Mouse (Mus musculus): Measurements from ENCODE around the gene Gm11554. TPM values are rescaled to one million over a fixed set of nuclear protein-coding genes. Genes with fewer than 3 reads are reported as not detected.

Gm11554 gene
- not detected in 2 replicates for polyA plus RNA-seq (2012; rRNA removed)

GRCm38 (mm10) chr11:99804346-99804745 is at the start of gene Gm11554:
Gene Gm11554 (minus strand): TSS chr11:99804446.

GRCm38 (mm10) chr11:99851508-99851907 is 47.3 kb upstream of the Gm11554 start, which contains the start of gene Krtap4-16:
Gene Krtap4-16 (minus strand): TSS chr11:99851608.

GRCm38 (mm10) chr11:99837966-99838365 is 33.7 kb upstream of the Gm11554 start, which contains the start of gene 2300003K06Rik:
Gene 2300003K06Rik (minus strand): TSS chr11:99838066.

GRCm38 (mm10) chr11:99815566-99815965 is 11.3 kb upstream of the Gm11554 start, which contains the start of gene Gm11564:
Gene Gm11564 (minus strand): TSS chr11:99815666.

GRCm38 (mm10) chr11:99809792-99810191 is 5.5 kb upstream of the Gm11554 start, which contains the start of gene Krtap4-13:
Gene Krtap4-13 (minus strand): TSS chr11:99809892.

GRCm38 (mm10) chr11:99798832-99799231 is 5.4 kb downstream of the Gm11554 start, which contains the start of gene Gm11569:
Gene Gm11569 (minus strand): TSS chr11:99798932.

GRCm38 (mm10) chr11:99793367-99793766 is 10.9 kb downstream of the Gm11554 start, which contains the start of gene Gm11596:
Gene Gm11596 (minus strand): TSS chr11:99793467.

GRCm38 (mm10) chr11:99784900-99785299 is 19.3 kb downstream of the Gm11554 start, which contains the start of gene Krtap4-9:
Gene Krtap4-9 (plus strand): TSS chr11:99785200.

GRCm38 (mm10) chr11:99780604-99781003 is 23.6 kb downstream of the Gm11554 start, which contains the start of gene Krtap4-8:
Gene Krtap4-8 (minus strand): TSS chr11:99780704.

GRCm38 (mm10) chr11:99772813-99773212 is 31.4 kb downstream of the Gm11554 start, which contains the start of gene Gm11595:
Gene Gm11595 (minus strand): TSS chr11:99772913.

Other genes with a start within 250 kb of the Gm11554 start
- gene Krtap3-2, start 247.6 kb downstream of the Gm11554 start, polyA plus RNA-seq (2012; rRNA removed) = not detected in 2 replicates
- gene Gm11939, start 245.0 kb downstream of the Gm11554 start, polyA plus RNA-seq (2012; rRNA removed) = not detected in 2 replicates
- gene Krtap3-1, start 237.8 kb downstream of the Gm11554 start, polyA plus RNA-seq (2012; rRNA removed) = 3.7 and 4.5 TPM in 2 replicates
- not detected in 2 replicates for gene Krtap1-5, start 223.4 kb downstream of the Gm11554 start, polyA plus RNA-seq (2012; rRNA removed)
- gene Krtap1-4, start 220.8 kb downstream of the Gm11554 start, polyA plus RNA-seq (2012; rRNA removed) = not detected in 2 replicates
- not detected in 2 replicates for gene Krtap1-3, start 213.1 kb downstream of the Gm11554 start, polyA plus RNA-seq (2012; rRNA removed)
- gene Krtap9-3, start 206.3 kb downstream of the Gm11554 start, polyA plus RNA-seq (2012; rRNA removed) = not detected in 2 replicates
- gene Gm11938, start 201.1 kb downstream of the Gm11554 start, polyA plus RNA-seq (2012; rRNA removed) = not detected in 2 replicates
- not detected in 2 replicates for gene Gm11937, start 194.3 kb downstream of the Gm11554 start, polyA plus RNA-seq (2012; rRNA removed)
- gene Krtap2-4, start 189.6 kb downstream of the Gm11554 start, polyA plus RNA-seq (2012; rRNA removed) = not detected in 2 replicates
- gene Gm11562, start 184.0 kb downstream of the Gm11554 start, polyA plus RNA-seq (2012; rRNA removed) = 1.3 TPM in 1 of 2 replicates, not detected in the other
- not detected in 2 replicates for gene Krtap4-1, start 176.2 kb downstream of the Gm11554 start, polyA plus RNA-seq (2012; rRNA removed)
- gene Krtap4-2, start 169.4 kb downstream of the Gm11554 start, polyA plus RNA-seq (2012; rRNA removed) = not detected in 2 replicates
- not detected in 2 replicates for gene Krtap4-7, start 160.4 kb downstream of the Gm11554 start, polyA plus RNA-seq (2012; rRNA removed)
- gene Gm11555, start 154.2 kb downstream of the Gm11554 start, polyA plus RNA-seq (2012; rRNA removed) = not detected in 2 replicates
- not detected in 2 replicates for gene Gm11563, start 145.5 kb downstream of the Gm11554 start, polyA plus RNA-seq (2012; rRNA removed)
- not detected in 2 replicates for gene Krtap4-6, start 138.5 kb downstream of the Gm11554 start, polyA plus RNA-seq (2012; rRNA removed)
- gene Gm14190, start 113.7 kb downstream of the Gm11554 start, polyA plus RNA-seq (2012; rRNA removed) = not detected in 2 replicates
- gene Gm14180, start 70.2 kb downstream of the Gm11554 start, polyA plus RNA-seq (2012; rRNA removed) = not detected in 2 replicates
- not detected in 2 replicates for gene Gm11595, start 31.5 kb downstream of the Gm11554 start, polyA plus RNA-seq (2012; rRNA removed)
- not detected in 2 replicates for gene Krtap4-8, start 23.7 kb downstream of the Gm11554 start, polyA plus RNA-seq (2012; rRNA removed)
- not detected in 2 replicates for gene Krtap4-9, start 19.2 kb downstream of the Gm11554 start, polyA plus RNA-seq (2012; rRNA removed)
- gene Gm11596, start 11.0 kb downstream of the Gm11554 start, polyA plus RNA-seq (2012; rRNA removed) = not detected in 2 replicates
- 0.33 TPM in 1 of 2 replicates, not detected in the other for gene Gm11569, start 5.5 kb downstream of the Gm11554 start, polyA plus RNA-seq (2012; rRNA removed)
- not detected in 2 replicates for gene Krtap4-13, start 5.4 kb upstream of the Gm11554 start, polyA plus RNA-seq (2012; rRNA removed)
- gene Gm11564, start 11.2 kb upstream of the Gm11554 start, polyA plus RNA-seq (2012; rRNA removed) = not detected in 2 replicates
- not detected in 2 replicates for gene 2300003K06Rik, start 33.6 kb upstream of the Gm11554 start, polyA plus RNA-seq (2012; rRNA removed)
- gene Krtap4-16, start 47.2 kb upstream of the Gm11554 start, polyA plus RNA-seq (2012; rRNA removed) = 0.13 TPM in 1 of 2 replicates, not detected in the other
- not detected in 2 replicates for gene Gm11568, start 53.5 kb upstream of the Gm11554 start, polyA plus RNA-seq (2012; rRNA removed)
- not detected in 2 replicates for gene Gm11559, start 60.0 kb upstream of the Gm11554 start, polyA plus RNA-seq (2012; rRNA removed)
- not detected in 2 replicates for gene Krtap9-1, start 68.9 kb upstream of the Gm11554 start, polyA plus RNA-seq (2012; rRNA removed)
- gene Gm11567, start 74.7 kb upstream of the Gm11554 start, polyA plus RNA-seq (2012; rRNA removed) = not detected in 2 replicates
- gene Krtap31-1, start 103.5 kb upstream of the Gm11554 start, polyA plus RNA-seq (2012; rRNA removed) = not detected in 2 replicates
- not detected in 2 replicates for gene Gm11565, start 110.3 kb upstream of the Gm11554 start, polyA plus RNA-seq (2012; rRNA removed)
- gene Krtap31-2, start 131.8 kb upstream of the Gm11554 start, polyA plus RNA-seq (2012; rRNA removed) = not detected in 2 replicates
- not detected in 2 replicates for gene Krtap9-5, start 144.0 kb upstream of the Gm11554 start, polyA plus RNA-seq (2012; rRNA removed)
- gene Krtap29-1, start 174.6 kb upstream of the Gm11554 start, polyA plus RNA-seq (2012; rRNA removed) = not detected in 2 replicates
- not detected in 2 replicates for gene Krtap16-1, start 182.2 kb upstream of the Gm11554 start, polyA plus RNA-seq (2012; rRNA removed)
- 0.32 TPM in 1 of 2 replicates, not detected in the other for gene Krtap17-1, start 189.5 kb upstream of the Gm11554 start, polyA plus RNA-seq (2012; rRNA removed)
- gene Krt33a, start 211.8 kb upstream of the Gm11554 start, polyA plus RNA-seq (2012; rRNA removed) = not detected in 2 replicates
- not detected in 2 replicates for gene Krt33b, start 225.4 kb upstream of the Gm11554 start, polyA plus RNA-seq (2012; rRNA removed)
- gene Krt34, start 237.1 kb upstream of the Gm11554 start, polyA plus RNA-seq (2012; rRNA removed) = not detected in 2 replicates
- not detected in 2 replicates for gene Krt31, start 246.1 kb upstream of the Gm11554 start, polyA plus RNA-seq (2012; rRNA removed)

Measured in colon, adult 2 months (tissue).